Mouse (Mus musculus) kidney, embryonic 14.5 days (tissue): Measurements from ENCODE around the gene Mri1. TPM values are rescaled to one million over a fixed set of nuclear protein-coding genes. Genes with fewer than 3 reads are reported as not detected.

Source experiments
- ATAC-seq: fragments of 200-750 bp; cut with Nextera tagmentation; 2 replicates; pipeline ENCODE4 v1.8.0; 2017; ENCODE audit warnings: moderate number of reproducible peaks, mild to moderate bottlenecking, moderate TSS enrichment, moderate library complexity; ENCODE audit not compliant: low FRiP score, low TSS enrichment
- H3K27ac ChIP-seq: fragments of 300-500 bp; sonication (generic); 2 replicates; pipeline ENCODE4 v1.5.1; 2014; ENCODE audit warnings: low read depth, mild to moderate bottlenecking, low read length, moderate library complexity, mixed read lengths
- H3K27me3 ChIP-seq: fragments of 300-500 bp; sonication (generic); 2 replicates; pipeline ENCODE4 v1.6.1; 2014; ENCODE audit warnings: mild to moderate bottlenecking, low read length; ENCODE audit not compliant: control insufficient read depth, insufficient read depth
- H3K36me3 ChIP-seq: fragments of 300-500 bp; sonication (generic); 2 replicates; pipeline ENCODE4 v1.6.1; 2014; ENCODE audit warnings: low read length, mixed read lengths; ENCODE audit not compliant: control insufficient read depth, insufficient read depth
- H3K4me1 ChIP-seq: fragments of 300-500 bp; sonication (generic); 2 replicates; pipeline ENCODE4 v1.6.1; 2014; ENCODE audit warnings: low read length, mixed read lengths; ENCODE audit not compliant: control insufficient read depth, insufficient read depth
- H3K4me2 ChIP-seq: fragments of 300-500 bp; sonication (generic); replicated peaks from 2 replicates; pipeline ENCODE4 v1.6.1; 2014; ENCODE audit warnings: low read depth, mild to moderate bottlenecking, low read length
- H3K4me3 ChIP-seq: fragments of 300-500 bp; sonication (generic); 2 replicates; pipeline ENCODE4 v1.5.1; 2014; ENCODE audit warnings: mild to moderate bottlenecking, low read length
- H3K9ac ChIP-seq: fragments of 300-500 bp; sonication (generic); 2 replicates; pipeline ENCODE4 v1.6.1; 2014; ENCODE audit warnings: low read depth, mild to moderate bottlenecking, low read length, moderate library complexity
- H3K9me3 ChIP-seq: fragments of 300-500 bp; sonication (generic); 2 replicates; pipeline ENCODE4 v1.6.1; 2016; ENCODE audit warnings: low read length; ENCODE audit not compliant: control insufficient read depth
- WGBS: fragments of 180-500 bp; shearing (Covaris S2); extraction: QIAGEN DNeasy Blood & Tissue Kit; methylation state at CpG from one replicate; pipeline ENCODE4 v1.1.7; 2014; 5-methylcytosine and 5-hydroxymethylcytosine counted together
- microRNA counts: library from miRNA; unstranded; fragments of <30 nt; microRNA quantifications from one replicate; lab custom pipeline; 2017
- microRNA-seq: library from miRNA; unstranded; fragments of <30 nt; microRNA quantifications from one replicate; pipeline ENCODE4, GENCODE M21; 2016
- polyA plus RNA-seq: library from polyadenylated mRNA; unstranded; fragments of >200 nt; fragmentation: Nextera tagmentation; extraction: Ambion mirVana; gene quantifications from 2 replicates; pipeline ENCODE4 v1.2.1, GENCODE M21; 2014

The Mri1 gene
- polyA plus RNA-seq, 1 experiment from 2014 or later, result 80.1 TPM

- ATAC-seq, result no peak
- Histone ChIP-seq H3K27ac (peak overlapping the region; percentile 83; the same call in 1 of the 2 replicates), H3K36me3 (no peaks in the 10 kb centered on the region; the same call in 1 of the 2 replicates), H3K9ac (no peak overlapping the region), H3K4me1 (peaks cover 54% of the 10 kb centered on the region), H3K9me3 (no peaks in the 10 kb centered on the region), H3K4me2 (peak overlapping the region; percentile 58), H3K27me3 (no peaks in the 10 kb centered on the region), H3K4me3 (peak overlapping the region; percentile 71; the same call in 1 of the 2 replicates)
- 69% methylated on average over 9 of the region's 9 CpGs for WGBS
Measured at GRCm38 (mm10) chr8:84202466-84202865, 54.7 kb downstream of the Mri1 start.

GRCm38 (mm10) chr8:84201545-84202245 lies 55.4 kb downstream of the Mri1 start:
- H3K27me3 ChIP-seq, result no peaks in the 10 kb centered on the region
- H3K27ac ChIP-seq, result peak overlapping the region; percentile 90; the same call in 1 of the 2 replicates
- H3K4me3 ChIP-seq, result peak overlapping the region; percentile 71
- WGBS, result 52% methylated on average over 15 of the region's 15 CpGs
- peak overlapping the region; percentile 82 for H3K9ac ChIP-seq
- H3K36me3 ChIP-seq, result no peaks in the 10 kb centered on the region; the same call in 1 of the 2 replicates
- H3K9me3 ChIP-seq, result no peaks in the 10 kb centered on the region
- peak overlapping the region; percentile 91 for H3K4me2 ChIP-seq
- H3K4me1 ChIP-seq, result peaks cover 51% of the 10 kb centered on the region
- no peak for ATAC-seq

GRCm38 (mm10) chr8:84200652-84201544 lies 56.2 kb downstream of the Mri1 start:
- WGBS, result 4% methylated on average over 60 of the region's 70 CpGs
- Histone ChIP-seq H3K4me2 (peak overlapping the region; percentile 91), H3K9ac (peak overlapping the region; percentile 82), H3K36me3 (no peaks in the 10 kb centered on the region; the same call in 1 of the 2 replicates), H3K9me3 (no peaks in the 10 kb centered on the region), H3K4me1 (peaks cover 51% of the 10 kb centered on the region), H3K27me3 (no peaks in the 10 kb centered on the region), H3K27ac (peak overlapping the region; percentile 90), H3K4me3 (peak overlapping the region; percentile 71)
- peak; percentile 6; the same call in 1 of the 2 replicates for ATAC-seq

- Histone ChIP-seq H3K4me2 (peak overlapping the region; percentile 91), H3K36me3 (no peaks in the 10 kb centered on the region; the same call in 1 of the 2 replicates), H3K27me3 (no peaks in the 10 kb centered on the region), H3K9ac (peak overlapping the region; percentile 82; the same call in 1 of the 2 replicates), H3K4me1 (peaks cover 51% of the 10 kb centered on the region), H3K27ac (peak overlapping the region; percentile 90; the same call in 1 of the 2 replicates), H3K9me3 (no peaks in the 10 kb centered on the region), H3K4me3 (peak overlapping the region; percentile 71)
- WGBS, result 17% methylated on average over 8 of the region's 8 CpGs
- no peak for ATAC-seq
Measured at GRCm38 (mm10) chr8:84200126-84200555, 57.0 kb downstream of the Mri1 start.

MicroRNAs encoded within 50 kb of the gene (microRNA counts, 519-probe panel; counts per million panel counts)
- microRNA mmu-miR-23a (lab: Ali Mortazavi, UCI), result 7,055 counts per million, percentile 75 among the panel's probes with 10 or more counts
- microRNA mmu-miR-27a (lab: Ali Mortazavi, UCI), result 8,224 counts per million, percentile 85 among the panel's probes with 10 or more counts

Small RNA genes within 50 kb of the gene (microRNA-seq; reads per million reads assigned to microRNA genes)
- gene Mir23a (9,466 reads per million, percentile 95 among the genes with 10 or more reads in this experiment), gene Mir24-2 (not detected), gene Mir27a (219 reads per million, percentile 64 among the genes with 10 or more reads in this experiment), gene Mir3074-2 (not detected)

Other genes starting within 250 kb of the Mri1 start
- 3.6 and 5.7 TPM in 2 replicates for gene 2210011C24Rik, start 245.2 kb downstream of the Mri1 start, polyA plus RNA-seq
- 5.9 and 7.4 TPM in 2 replicates for gene Palm3, start 235.9 kb downstream of the Mri1 start, polyA plus RNA-seq
- 1.4 and 1.6 TPM in 2 replicates for gene Il27ra, start 214.7 kb downstream of the Mri1 start, polyA plus RNA-seq
- gene Rln3, start 212.3 kb downstream of the Mri1 start, polyA plus RNA-seq, result 0.33 TPM in 1 of 2 replicates, not detected in the other
- gene Gm10643, start 192.2 kb downstream of the Mri1 start, polyA plus RNA-seq, result 1.2 and 2.2 TPM in 2 replicates
- 10.4 and 13.7 TPM in 2 replicates for gene Rfx1, start 190.5 kb downstream of the Mri1 start, polyA plus RNA-seq
- 10.4 and 18.3 TPM in 2 replicates for gene Dcaf15, start 152.6 kb downstream of the Mri1 start, polyA plus RNA-seq
- 0.19 and 0.34 TPM in 2 replicates for gene Podnl1, start 131.3 kb downstream of the Mri1 start, polyA plus RNA-seq
- 11.7 and 17.7 TPM in 2 replicates for gene Cc2d1a, start 109.4 kb downstream of the Mri1 start, polyA plus RNA-seq
- 0.87 and 1.2 TPM in 2 replicates for gene 4930432K21Rik, start 109.3 kb downstream of the Mri1 start, polyA plus RNA-seq
- gene Nanos3, start 72.1 kb downstream of the Mri1 start, polyA plus RNA-seq, result 4.3 and 5.5 TPM in 2 replicates
- 10.2 and 15.7 TPM in 2 replicates for gene Zswim4, start 20.3 kb downstream of the Mri1 start, polyA plus RNA-seq
- gene D8Ertd738e, start 7.6 kb downstream of the Mri1 start, polyA plus RNA-seq, result 388 TPM in 2 replicates
- gene Ccdc130, start 13.1 kb upstream of the Mri1 start, polyA plus RNA-seq, result 15.4 and 21.1 TPM in 2 replicates
- 3.6 and 4.4 TPM in 2 replicates for gene Cacna1a, start 131.1 kb upstream of the Mri1 start, polyA plus RNA-seq